Mouse (Mus musculus) stomach, embryonic 15.5 days (tissue): ENCODE measurements around the gene Sh2d2a. TPM values are rescaled to one million over a fixed set of nuclear protein-coding genes. Genes with fewer than 3 reads are reported as not detected.
"Not testable (repeated sequence)": the region's sequence is repeated elsewhere in the genome, so short reads cannot be mapped to it uniquely, and the experiment has no call there.

Experiments
- ATAC-seq: fragments of 200-750 bp; cut with Nextera tagmentation; 2 replicates; pipeline ENCODE4 v1.8.0; 2017; ENCODE audit warnings: low read depth, moderate number of reproducible peaks, moderate TSS enrichment; ENCODE audit not compliant: insufficient read depth, low FRiP score
- H3K27ac ChIP-seq: fragments of 300-500 bp; sonication (generic); 2 replicates; pipeline ENCODE4 v1.5.1; 2015; ENCODE audit warnings: mild to moderate bottlenecking, inconsistent platforms
- H3K27me3 ChIP-seq: fragments of 300-500 bp; sonication (generic); replicated peaks from 2 replicates; pipeline ENCODE4 v1.6.1; 2015; ENCODE audit warnings: inconsistent platforms
- H3K36me3 ChIP-seq: fragments of 300-500 bp; sonication (generic); 2 replicates; pipeline ENCODE4 v1.6.1; 2015; ENCODE audit warnings: inconsistent platforms
- H3K4me1 ChIP-seq: fragments of 300-500 bp; sonication (generic); 2 replicates; pipeline ENCODE4 v1.6.1; 2015; ENCODE audit warnings: inconsistent platforms
- H3K4me2 ChIP-seq: fragments of 300-500 bp; sonication (generic); 2 replicates; pipeline ENCODE4 v1.6.1; 2015; ENCODE audit warnings: mild to moderate bottlenecking, inconsistent platforms
- H3K4me3 ChIP-seq: fragments of 300-500 bp; sonication (generic); replicated peaks from 2 replicates; pipeline ENCODE4 v1.5.1; 2015; ENCODE audit warnings: inconsistent platforms
- H3K9ac ChIP-seq: fragments of 300-500 bp; sonication (generic); 2 replicates; pipeline ENCODE4 v1.6.1; 2015; ENCODE audit warnings: inconsistent platforms
- H3K9me3 ChIP-seq: fragments of 300-500 bp; sonication (generic); 2 replicates; pipeline ENCODE4 v1.6.1; 2016; ENCODE audit warnings: inconsistent platforms
- WGBS: fragments of 180-500 bp; shearing (Covaris S2); methylation state at CpG from one replicate; pipeline ENCODE4 v1.1.7; 2015; 5-methylcytosine and 5-hydroxymethylcytosine counted together
- polyA plus RNA-seq: library from polyadenylated mRNA; unstranded; fragments of >200 nt; fragmentation: Nextera tagmentation; extraction: Ambion mirVana; gene quantifications from 2 replicates; pipeline ENCODE4 v1.2.1, GENCODE M21; 2015

Sh2d2a gene
- 0.21 and 0.30 TPM in 2 replicates for polyA plus RNA-seq

DNA sequence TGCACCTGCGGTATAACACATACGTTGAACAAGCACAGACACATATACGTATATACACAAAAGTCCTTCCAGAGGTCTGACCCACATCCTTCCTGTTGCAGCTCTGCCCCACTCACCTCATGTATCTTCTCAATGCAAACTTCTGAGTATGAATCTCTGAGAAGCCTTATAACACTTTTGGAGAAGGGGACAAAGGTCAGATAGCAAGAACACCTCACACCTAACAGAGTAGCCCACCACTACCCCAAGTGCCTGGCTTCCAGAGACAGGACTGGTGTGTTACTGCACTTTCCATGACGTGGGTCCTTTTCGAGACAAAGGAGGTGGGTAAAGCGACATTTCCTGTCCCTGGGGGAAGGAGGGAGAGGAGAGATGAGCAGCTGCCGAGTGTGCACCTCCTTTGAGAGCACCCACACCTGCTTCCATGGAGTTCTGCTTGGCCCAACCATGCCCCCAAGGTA, at the start of gene Sh2d2a:
TSS of gene Sh2d2a (plus strand) at position 106 of the 461 bp plus-strand sequence.
- Histone ChIP-seq H3K27me3 (no peaks in the 10 kb centered on the region), H3K4me3 (no peak within 1 kb of the TSS), H3K36me3 (no peaks in the 10 kb centered on the region), H3K4me1 (no peaks in the 10 kb centered on the region), H3K9me3 (no peaks in the 10 kb centered on the region), H3K4me2 (no peak within 1 kb of the TSS), H3K9ac (no peak within 1 kb of the TSS), H3K27ac (no peak within 1 kb of the TSS)
- ATAC-seq = no peak
- 63% methylated on average over 7 of the region's 7 CpGs for WGBS

DNA sequence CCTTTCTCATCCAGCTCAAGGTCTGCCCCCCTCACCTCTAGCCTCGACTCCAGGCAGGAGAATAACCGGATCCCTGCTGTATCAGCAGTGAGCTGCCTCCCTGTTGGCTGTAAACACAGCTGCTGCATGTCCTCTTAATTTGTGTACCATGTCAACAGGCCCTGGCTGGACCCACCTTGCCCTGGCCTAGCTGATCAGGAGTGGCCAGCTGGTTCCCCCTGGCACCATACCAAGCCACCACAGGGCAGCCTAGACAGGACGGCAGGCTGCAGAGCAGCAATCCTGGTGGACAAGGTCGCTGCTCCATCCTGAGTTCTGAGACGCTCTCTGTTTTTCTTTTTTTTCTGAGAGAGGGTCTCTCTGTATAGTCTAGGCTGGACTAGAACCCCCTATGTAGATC, 44.9 kb upstream of the Sh2d2a start:
- 48% methylated on average over 5 of the region's 5 CpGs for WGBS
- no peak overlapping the region for H3K9ac ChIP-seq
- H3K27ac ChIP-seq = no peak overlapping the region
- no peak overlapping the region for H3K4me2 ChIP-seq
- H3K27me3 ChIP-seq = peaks cover 83% of the 10 kb centered on the region
- H3K36me3 ChIP-seq = no peaks in the 10 kb centered on the region
- no peaks in the 10 kb centered on the region for H3K9me3 ChIP-seq
- no peak overlapping the region for H3K4me3 ChIP-seq
- ATAC-seq = peak; percentile 52; the same call in 1 of the 2 replicates
- peaks cover 16% of the 10 kb centered on the region for H3K4me1 ChIP-seq

DNA sequence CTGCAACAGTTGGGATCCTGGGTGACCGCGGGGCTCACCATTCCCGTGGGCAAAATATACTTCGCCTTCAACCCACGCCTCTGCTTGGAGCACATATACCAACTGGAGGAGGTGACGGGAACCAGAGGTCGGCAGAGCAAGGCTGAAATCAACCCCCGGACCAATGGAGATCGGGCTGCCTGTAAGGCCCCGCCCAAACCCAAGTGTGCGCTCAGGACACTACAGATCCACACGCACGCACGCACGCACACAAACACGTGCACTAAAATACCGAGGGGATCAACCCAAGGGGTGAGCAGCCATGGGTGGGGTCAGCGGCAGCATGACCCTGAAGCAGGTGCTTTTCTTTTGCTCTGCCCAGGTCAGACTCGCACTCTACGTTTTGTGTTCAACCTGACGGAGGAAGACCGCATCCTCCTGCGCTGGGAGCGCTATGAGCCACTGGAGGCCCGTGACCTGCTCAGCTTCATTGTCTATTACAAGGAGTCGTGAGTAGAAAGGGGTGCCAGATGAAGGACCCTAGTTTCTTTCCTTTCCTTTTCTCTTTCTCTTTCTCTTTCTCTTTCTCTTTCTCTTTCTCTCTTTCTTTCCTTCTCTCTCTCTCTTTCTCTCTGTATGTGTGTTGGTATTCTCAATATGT, 42.4 kb upstream of the Sh2d2a start:
- WGBS = 7% methylated on average over 26 of the region's 26 CpGs
- no peak overlapping the region for H3K9ac ChIP-seq
- no peak overlapping the region for H3K27ac ChIP-seq
- H3K9me3 ChIP-seq = no peaks in the 10 kb centered on the region
- no peaks in the 10 kb centered on the region for H3K36me3 ChIP-seq
- H3K4me2 ChIP-seq = peak overlapping the region; percentile 47
- peaks cover 7% of the 10 kb centered on the region for H3K4me1 ChIP-seq
- H3K27me3 ChIP-seq = peaks cover 74% of the 10 kb centered on the region
- H3K4me3 ChIP-seq = peak overlapping the region; percentile 19
- peak; percentile 25; the same call in 1 of the 2 replicates for ATAC-seq

DNA sequence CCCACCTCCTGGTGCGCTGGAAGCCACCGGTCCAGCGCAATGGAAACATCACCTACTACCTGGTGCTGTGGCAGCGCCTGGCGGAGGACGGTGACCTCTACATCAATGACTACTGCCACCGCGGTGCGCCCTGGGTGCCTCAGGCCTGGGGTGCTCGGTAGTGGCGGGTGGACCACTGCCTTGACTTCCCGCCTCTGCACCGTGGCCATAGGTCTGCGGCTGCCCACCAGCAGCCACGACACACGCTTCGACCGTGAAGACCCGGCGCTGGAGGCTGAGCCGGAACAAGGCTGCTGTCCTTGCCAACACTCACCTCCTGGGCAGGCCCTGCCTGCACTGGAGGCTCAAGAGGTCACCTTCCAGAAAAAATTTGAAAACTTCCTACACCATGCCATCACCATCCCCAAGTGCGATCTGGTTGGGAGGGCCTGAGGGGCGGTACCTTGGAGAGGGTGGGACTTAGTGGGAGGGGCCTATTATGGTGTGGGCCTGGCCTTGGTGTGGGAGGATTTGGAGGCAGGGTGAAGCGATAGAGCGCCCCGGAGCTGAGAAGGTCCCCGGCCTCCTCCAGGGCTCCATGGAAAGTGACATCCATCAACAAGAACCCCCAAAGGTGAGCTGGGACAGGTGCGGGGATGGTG, 37.1 kb upstream of the Sh2d2a start:
- 9% methylated on average over 28 of the region's 28 CpGs for WGBS
- Histone ChIP-seq H3K9me3 (no peaks in the 10 kb centered on the region), H3K4me3 (peak overlapping the region; percentile 6; the same call in 1 of the 2 replicates), H3K36me3 (no peaks in the 10 kb centered on the region), H3K4me1 (peaks cover 10% of the 10 kb centered on the region), H3K9ac (no peak overlapping the region), H3K27me3 (peaks cover 59% of the 10 kb centered on the region), H3K27ac (no peak overlapping the region), H3K4me2 (peak overlapping the region; percentile 41)
- peak; percentile 50; the same call in 1 of the 2 replicates for ATAC-seq

DNA sequence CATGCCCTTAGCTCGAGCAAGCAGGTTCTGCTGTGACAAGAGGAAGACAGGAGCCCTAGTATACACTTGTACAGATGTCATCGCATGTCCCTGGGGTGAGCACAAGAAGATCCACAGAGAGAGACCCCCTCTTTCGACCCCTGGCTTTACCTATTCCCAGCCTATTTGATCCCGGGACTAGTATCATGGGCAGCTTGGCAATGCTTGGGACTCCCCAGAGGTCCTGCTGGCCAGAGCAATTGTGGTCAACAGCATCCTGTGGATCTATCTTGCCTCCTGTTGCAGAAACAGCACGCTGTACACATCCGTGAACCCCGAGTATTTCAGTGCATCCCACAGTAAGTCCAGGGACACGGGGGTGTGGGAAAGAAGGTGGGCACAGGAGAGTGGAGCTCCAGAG, 35.3 kb upstream of the Sh2d2a start:
- WGBS = 79% methylated on average over 8 of the region's 8 CpGs

DNA sequence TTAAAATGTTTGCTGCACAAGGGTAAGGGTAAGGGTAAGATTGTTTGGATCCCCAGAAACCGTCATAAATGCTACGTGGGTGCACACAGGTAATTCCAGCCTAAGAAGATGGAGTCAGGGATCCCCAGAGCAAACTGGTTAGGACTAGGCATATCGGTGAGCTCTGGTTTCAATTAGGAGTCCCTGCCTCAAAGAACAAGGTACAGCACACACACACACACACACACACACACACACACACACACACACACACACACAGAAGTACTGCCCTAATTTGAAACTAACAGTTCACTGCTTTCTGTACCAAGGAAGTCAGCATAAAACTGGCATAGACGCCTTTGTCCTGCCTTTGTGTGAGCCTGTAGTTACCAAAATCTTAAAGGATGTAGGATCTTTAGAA, 34.1 kb upstream of the Sh2d2a start:
- Histone ChIP-seq H3K4me1 (peaks cover 15% of the 10 kb centered on the region), H3K4me3 (no peak overlapping the region), H3K36me3 (no peaks in the 10 kb centered on the region), H3K4me2 (no peak overlapping the region), H3K27me3 (peaks cover 45% of the 10 kb centered on the region), H3K27ac (no peak overlapping the region), H3K9ac (no peak overlapping the region), H3K9me3 (no peaks in the 10 kb centered on the region)
- no peak for ATAC-seq
- 79% methylated on average over 4 of the region's 4 CpGs for WGBS

More for the DNA sequence above, 35.3 kb upstream of the Sh2d2a start:
- H3K4me2 ChIP-seq = no peak overlapping the region
- H3K4me3 ChIP-seq = no peak overlapping the region
- no peak overlapping the region for H3K27ac ChIP-seq
- peaks cover 12% of the 10 kb centered on the region for H3K4me1 ChIP-seq
- H3K27me3 ChIP-seq = peaks cover 49% of the 10 kb centered on the region
- H3K9me3 ChIP-seq = no peaks in the 10 kb centered on the region
- H3K36me3 ChIP-seq = no peaks in the 10 kb centered on the region
- no peak for ATAC-seq
- H3K9ac ChIP-seq = no peak overlapping the region

DNA sequence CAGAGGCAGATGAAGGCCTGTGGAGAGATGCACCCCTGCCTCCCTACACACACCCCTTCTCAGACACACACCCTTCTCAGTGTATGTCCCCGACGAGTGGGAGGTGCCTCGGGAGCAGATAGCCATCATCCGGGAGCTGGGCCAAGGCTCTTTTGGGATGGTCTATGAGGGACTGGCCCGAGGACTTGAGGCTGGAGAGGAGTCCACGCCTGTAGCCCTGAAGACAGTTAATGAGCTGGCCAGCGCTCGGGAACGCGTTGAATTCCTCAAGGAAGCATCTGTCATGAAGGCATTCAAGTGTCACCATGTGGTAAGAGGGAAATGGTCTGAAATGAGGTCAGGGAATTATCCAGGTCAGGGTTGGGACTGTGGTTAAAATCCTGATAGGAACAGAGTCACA, 33.7 kb upstream of the Sh2d2a start:
- no peaks in the 10 kb centered on the region for H3K9me3 ChIP-seq
- H3K27ac ChIP-seq = no peak overlapping the region
- no peak overlapping the region for H3K4me2 ChIP-seq
- 50% methylated on average over 10 of the region's 10 CpGs for WGBS
- H3K4me1 ChIP-seq = peaks cover 15% of the 10 kb centered on the region
- no peak overlapping the region for H3K9ac ChIP-seq
- H3K36me3 ChIP-seq = no peaks in the 10 kb centered on the region
- ATAC-seq = no peak
- no peak overlapping the region for H3K4me3 ChIP-seq
- peaks cover 50% of the 10 kb centered on the region for H3K27me3 ChIP-seq

DNA sequence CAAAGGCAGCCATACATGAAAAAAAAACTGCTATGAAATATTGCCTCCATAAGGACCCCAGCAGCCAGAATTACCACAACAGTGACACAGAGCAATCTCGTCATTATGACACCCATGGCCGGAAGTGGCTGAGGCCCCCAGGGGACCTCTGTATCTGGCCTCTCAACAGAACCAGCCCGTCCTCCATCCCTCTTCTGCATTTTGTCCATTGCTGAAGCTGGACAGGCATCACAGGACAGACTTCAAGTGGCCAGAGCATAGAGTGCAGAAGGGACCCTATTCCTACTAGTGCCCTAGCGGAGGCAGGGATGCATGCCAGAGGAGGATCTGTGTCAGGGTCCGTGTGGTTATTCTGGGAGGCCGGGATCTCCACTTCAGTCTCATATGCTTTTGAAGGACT, 30.4 kb upstream of the Sh2d2a start:
- ATAC-seq = no peak
- H3K9ac ChIP-seq = no peak overlapping the region

DNA sequence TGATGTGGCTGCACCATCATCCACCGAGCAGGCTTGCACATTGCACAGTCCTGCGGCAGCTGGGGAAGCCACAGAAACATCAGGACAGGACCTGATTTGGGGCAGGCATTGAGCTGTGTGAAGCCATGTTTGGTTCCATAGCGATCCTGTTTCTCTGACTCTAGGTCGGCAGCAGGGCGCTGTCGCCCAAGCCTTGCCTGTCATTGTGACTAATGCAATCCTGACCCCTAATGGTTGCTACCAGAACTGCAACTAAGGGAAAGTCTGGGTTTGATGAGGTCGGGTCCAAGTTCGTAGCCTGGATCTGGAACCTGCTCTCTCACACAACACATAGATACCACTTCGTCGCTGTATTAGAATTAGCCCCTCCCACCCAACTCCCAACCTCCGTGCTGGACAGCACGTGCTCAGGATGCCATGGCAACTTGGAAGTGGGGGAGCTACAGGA, 29.9 kb upstream of the Sh2d2a start:
- WGBS = 7% methylated on average over 12 of the region's 12 CpGs
- H3K27me3 ChIP-seq = peaks cover 15% of the 10 kb centered on the region
- peaks cover 6% of the 10 kb centered on the region; the same call in 1 of the 2 replicates for H3K4me1 ChIP-seq
- no peaks in the 10 kb centered on the region for H3K9me3 ChIP-seq
- H3K9ac ChIP-seq = no peak overlapping the region
- H3K36me3 ChIP-seq = no peaks in the 10 kb centered on the region
- H3K27ac ChIP-seq = no peak overlapping the region
- H3K4me2 ChIP-seq = peak overlapping the region; percentile 34; the same call in 1 of the 2 replicates
- no peak overlapping the region for H3K4me3 ChIP-seq
- ATAC-seq = no peak; the same call in 1 of the 2 replicates

More for the DNA sequence above, 30.4 kb upstream of the Sh2d2a start:
- Histone ChIP-seq H3K9me3 (no peaks in the 10 kb centered on the region), H3K4me3 (no peak overlapping the region), H3K4me1 (peaks cover 6% of the 10 kb centered on the region; the same call in 1 of the 2 replicates), H3K27me3 (peaks cover 20% of the 10 kb centered on the region), H3K27ac (no peak overlapping the region), H3K36me3 (no peaks in the 10 kb centered on the region), H3K4me2 (peak overlapping the region; percentile 34; the same call in 1 of the 2 replicates)
- 54% methylated on average over 6 of the region's 6 CpGs for WGBS

DNA sequence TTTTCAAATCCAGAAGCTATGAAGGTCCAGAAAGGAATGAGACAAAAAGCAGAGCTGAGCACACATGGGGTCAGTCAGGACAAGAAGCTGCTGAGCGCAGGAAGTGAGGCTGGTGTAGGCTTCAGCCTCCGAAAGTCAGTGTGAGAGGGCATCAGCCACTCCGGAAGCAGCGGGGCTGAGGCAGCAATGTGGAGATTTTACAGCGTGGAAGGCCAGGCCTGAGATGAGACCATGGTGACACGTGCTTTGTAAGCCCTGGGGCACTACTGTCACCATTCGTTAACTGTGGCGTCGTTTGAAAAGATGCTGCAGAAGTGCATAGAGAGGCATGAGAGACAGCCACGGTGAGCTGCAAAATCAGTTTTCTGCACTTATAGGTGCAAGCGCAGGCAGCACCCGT, 28.3 kb upstream of the Sh2d2a start:
- Histone ChIP-seq H3K27ac (no peak overlapping the region), H3K27me3 (peaks cover 13% of the 10 kb centered on the region), H3K4me2 (no peak overlapping the region), H3K9ac (no peak overlapping the region), H3K4me3 (no peak overlapping the region), H3K36me3 (no peaks in the 10 kb centered on the region), H3K9me3 (no peaks in the 10 kb centered on the region), H3K4me1 (peaks cover 6% of the 10 kb centered on the region; the same call in 1 of the 2 replicates)
- 65% methylated on average over 12 of the region's 12 CpGs for WGBS
- ATAC-seq = no peak

DNA sequence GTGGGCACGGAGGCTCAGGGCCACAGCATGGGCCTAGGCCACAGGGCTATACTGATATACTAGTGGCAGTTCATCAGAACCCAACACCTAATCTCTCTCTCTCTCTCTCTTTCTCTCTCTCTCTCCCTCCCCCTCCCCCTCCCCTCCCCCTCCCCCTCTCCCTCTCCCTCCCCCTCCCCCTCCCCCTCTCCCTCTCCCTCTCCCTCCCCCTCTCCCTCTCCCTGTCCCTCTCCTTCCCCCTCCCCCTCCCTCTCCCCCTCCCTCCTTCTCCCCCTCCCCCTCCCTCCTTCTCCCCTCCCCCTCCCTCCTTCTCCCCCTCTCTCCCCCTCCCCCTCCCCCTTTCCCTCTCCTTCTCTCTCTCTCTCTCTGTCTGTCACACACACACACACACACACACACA, 22.3 kb upstream of the Sh2d2a start, which contains the start of gene Pear1:
TSS of gene Pear1 (minus strand) at position 101 of the 400 bp plus-strand sequence.
- H3K27me3 ChIP-seq, H3K4me3 ChIP-seq, ATAC-seq, H3K9me3 ChIP-seq, H3K4me2 ChIP-seq, H3K27ac ChIP-seq, H3K4me1 ChIP-seq, H3K9ac ChIP-seq, H3K36me3 ChIP-seq: not testable (repeated sequence)
- WGBS = 91% methylated on average over 1 of the region's 1 CpGs

DNA sequence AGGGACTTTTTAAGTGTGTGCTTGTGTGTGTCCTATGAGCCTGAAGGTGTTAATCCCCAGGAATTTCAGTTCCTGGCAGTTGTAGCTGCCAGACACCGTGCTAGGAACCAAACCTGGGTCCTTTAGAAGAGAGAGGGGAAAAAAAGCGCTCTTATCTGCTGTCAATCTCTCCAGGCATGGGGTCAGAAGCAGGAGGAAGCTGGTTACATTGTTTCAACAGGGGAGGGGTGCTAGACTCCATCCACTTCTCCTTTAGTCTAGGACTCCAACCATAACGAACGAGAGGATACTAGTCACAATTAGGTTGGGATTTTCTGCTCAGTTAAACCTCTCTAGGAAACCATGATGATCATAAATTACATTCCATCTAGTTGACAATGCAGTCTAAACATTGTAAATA, 18.1 kb upstream of the Sh2d2a start:
- Histone ChIP-seq H3K4me1 (no peaks in the 10 kb centered on the region), H3K4me3 (no peak overlapping the region), H3K4me2 (no peak overlapping the region), H3K9ac (no peak overlapping the region), H3K27me3 (no peaks in the 10 kb centered on the region), H3K36me3 (no peaks in the 10 kb centered on the region), H3K27ac (no peak overlapping the region), H3K9me3 (no peaks in the 10 kb centered on the region)
- ATAC-seq = no peak
- 38% methylated on average over 4 of the region's 4 CpGs for WGBS
